Mouse (Mus musculus): ENCODE data around the gene Cep41.

GRCm38 (mm10) chr6:30657279-30657678, 36.3 kb downstream of the Cep41 start:
- TF ChIP-seq CTCF (IDR thresholded peaks at IDR 0.05; ENCODE audit: borderline replicate concordance, extremely low read depth, insufficient read depth, insufficient read length) = no peak
- no peak for TF ChIP-seq POLR2A (IDR thresholded peaks at IDR 0.05; ENCODE audit: borderline replicate concordance, extremely low read depth, insufficient read depth, insufficient read length, poor library complexity, severe bottlenecking)
